Mouse (Mus musculus) hindbrain, embryonic 11.5 days (tissue): Measurements from ENCODE around the gene Kcnd1. TPM values are rescaled to one million over a fixed set of nuclear protein-coding genes. Genes with fewer than 3 reads are reported as not detected.
"Not testable (repeated sequence)": the region's sequence is repeated elsewhere in the genome, so short reads cannot be mapped to it uniquely, and the experiment has no call there.

Experiments
- ATAC-seq: fragments of 200-750 bp; cut with Nextera tagmentation; 2 replicates; pipeline ENCODE4 v1.8.0; 2017; ENCODE audit warnings: mild to moderate bottlenecking, moderate TSS enrichment, moderate library complexity; ENCODE audit not compliant: low FRiP score
- DNase-seq: peaks from one replicate; pipeline ENCODE4 v3.0.0-alpha.2; 2015; ENCODE audit warnings: low spot score
- H3K27ac ChIP-seq: fragments of 300-500 bp; sonication (generic); 2 replicates; pipeline ENCODE4 v1.5.1; 2014; ENCODE audit warnings: mild to moderate bottlenecking, low read depth, low read length
- H3K27me3 ChIP-seq: fragments of 300-500 bp; sonication (generic); 2 replicates; pipeline ENCODE4 v1.6.1; 2014; ENCODE audit warnings: mild to moderate bottlenecking, low read length, moderate library complexity, mixed read lengths; ENCODE audit not compliant: control insufficient read depth, insufficient read depth
- H3K36me3 ChIP-seq: fragments of 300-500 bp; sonication (generic); 2 replicates; pipeline ENCODE4 v1.6.1; 2014; ENCODE audit warnings: mild to moderate bottlenecking, low read length, moderate library complexity, mixed read lengths; ENCODE audit not compliant: control insufficient read depth, insufficient read depth
- H3K4me1 ChIP-seq: fragments of 300-500 bp; sonication (generic); replicated peaks from 2 replicates; pipeline ENCODE4 v1.6.1; 2014; ENCODE audit warnings: low read length, mixed read lengths; ENCODE audit not compliant: control insufficient read depth, insufficient read depth
- H3K4me2 ChIP-seq: fragments of 300-500 bp; sonication (generic); replicated peaks from 2 replicates; pipeline ENCODE4 v1.6.1; 2014; ENCODE audit warnings: mild to moderate bottlenecking, low read depth, low read length
- H3K4me3 ChIP-seq: fragments of 300-500 bp; sonication (generic); 2 replicates; pipeline ENCODE4 v1.5.1; 2014; ENCODE audit warnings: low read depth, low read length
- H3K9ac ChIP-seq: fragments of 300-500 bp; sonication (generic); 2 replicates; pipeline ENCODE4 v1.6.1; 2014; ENCODE audit warnings: low read depth, low read length
- H3K9me3 ChIP-seq: fragments of 300-500 bp; sonication (generic); 2 replicates; pipeline ENCODE4 v1.6.1; 2016; ENCODE audit warnings: low read length; ENCODE audit not compliant: control insufficient read depth
- WGBS: fragments of 180-500 bp; shearing (Covaris S2); extraction: QIAGEN DNeasy Blood & Tissue Kit; methylation state at CpG from one replicate; pipeline ENCODE4 v1.1.7; 2014; 5-methylcytosine and 5-hydroxymethylcytosine counted together
- polyA plus RNA-seq: library from polyadenylated mRNA; unstranded; fragments of >200 nt; fragmentation: Nextera tagmentation; extraction: Ambion mirVana; gene quantifications from 2 replicates; pipeline ENCODE4 v1.2.1, GENCODE M21; 2014

Gene Kcnd1
- polyA plus RNA-seq, 1 experiment from 2014 or later, result 1.6 TPM

- Histone ChIP-seq H3K4me3 (peak within 1 kb of the TSS; percentile 51), H3K4me1 (no peaks in the 10 kb centered on the region), H3K9ac (peak within 1 kb of the TSS; percentile 58), H3K9me3 (no peaks in the 10 kb centered on the region), H3K36me3 (no peaks in the 10 kb centered on the region), H3K4me2 (peak within 1 kb of the TSS; percentile 27), H3K27ac (no peak within 1 kb of the TSS), H3K27me3 (no peaks in the 10 kb centered on the region)
- ATAC-seq, result peak; percentile 93
- peak; percentile 77 for DNase-seq
- 12% methylated on average over 24 of the region's 24 CpGs for WGBS
Observed at GRCm38 (mm10) chrX:7789542-7790136, 32.5 kb upstream of the Kcnd1 start, which contains the start of gene Gripap1. TSS of gene Gripap1 (plus strand) at chrX:7789765.

DNA sequence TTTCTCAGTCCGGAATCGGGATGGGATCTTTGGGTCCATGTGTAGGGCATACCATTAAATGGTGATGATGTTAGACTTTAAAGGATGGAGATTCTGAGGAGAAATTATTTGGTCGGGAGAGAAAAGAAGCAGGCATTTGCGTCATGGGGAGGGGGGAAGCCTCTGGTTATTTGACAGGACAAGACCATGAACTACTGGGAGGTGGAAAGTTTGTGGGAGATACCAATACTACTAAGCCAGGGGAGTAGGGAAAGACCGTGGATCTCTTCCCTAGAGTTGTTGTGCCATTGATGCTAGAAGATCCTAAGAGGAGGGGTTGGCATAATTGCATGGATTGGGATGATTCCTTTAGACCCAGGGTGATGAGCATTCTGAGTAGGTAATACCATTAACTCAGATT lies 31.8 kb upstream of the Kcnd1 start:
- H3K9me3 ChIP-seq, result no peaks in the 10 kb centered on the region
- no peaks in the 10 kb centered on the region for H3K4me1 ChIP-seq
- peak overlapping the region; percentile 58 for H3K9ac ChIP-seq
- peak overlapping the region; percentile 51 for H3K4me3 ChIP-seq
- WGBS, result 31% methylated on average over 5 of the region's 5 CpGs
- ATAC-seq, result peak; percentile 30; the same call in 1 of the 2 replicates
- H3K36me3 ChIP-seq, result no peaks in the 10 kb centered on the region
- no peak overlapping the region for H3K27ac ChIP-seq
- DNase-seq, result no peak
- H3K27me3 ChIP-seq, result no peaks in the 10 kb centered on the region
- H3K4me2 ChIP-seq, result peak overlapping the region; percentile 27

GRCm38 (mm10) chrX:7793361-7793760 lies 28.7 kb upstream of the Kcnd1 start:
- Histone ChIP-seq H3K27ac (no peak overlapping the region), H3K9me3 (no peaks in the 10 kb centered on the region), H3K36me3 (no peaks in the 10 kb centered on the region), H3K4me1 (no peaks in the 10 kb centered on the region), H3K9ac (no peak overlapping the region), H3K4me2 (no peak overlapping the region), H3K27me3 (no peaks in the 10 kb centered on the region), H3K4me3 (no peak overlapping the region)
- DNase-seq, result peak; percentile 19
- 42% methylated on average over 3 of the region's 3 CpGs for WGBS
- no peak for ATAC-seq

- H3K4me1 ChIP-seq, result no peaks in the 10 kb centered on the region
- no peak overlapping the region for H3K4me2 ChIP-seq
- H3K4me3 ChIP-seq, result no peak overlapping the region
- no peaks in the 10 kb centered on the region for H3K27me3 ChIP-seq
- no peaks in the 10 kb centered on the region for H3K36me3 ChIP-seq
- DNase-seq (peak; percentile 36), ATAC-seq (no peak)
- H3K9me3 ChIP-seq, result no peaks in the 10 kb centered on the region
- 41% methylated on average over 7 of the region's 7 CpGs for WGBS
- H3K27ac ChIP-seq, result no peak overlapping the region
- H3K9ac ChIP-seq, result no peak overlapping the region
Observed at GRCm38 (mm10) chrX:7795016-7795415, 27.1 kb upstream of the Kcnd1 start.

DNA sequence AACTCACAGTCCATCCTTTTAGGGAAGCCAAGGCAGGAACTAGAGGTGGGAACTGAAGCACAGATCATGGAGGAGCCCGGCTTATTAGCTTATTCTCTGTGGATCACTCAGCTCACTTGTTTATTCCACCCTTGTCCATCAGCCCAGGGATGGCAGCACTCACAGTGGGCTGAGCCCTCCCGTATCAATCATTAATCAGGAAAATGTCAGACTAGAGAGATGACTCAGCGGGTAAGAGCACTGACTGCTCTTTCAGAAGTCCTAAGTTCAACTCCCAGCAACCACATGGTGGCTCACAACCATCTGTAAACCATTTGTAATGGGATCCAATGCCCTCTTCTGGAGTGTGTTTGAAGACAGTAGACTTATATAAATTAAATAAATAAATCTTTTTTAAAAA lies 24.8 kb upstream of the Kcnd1 start:
- no peaks in the 10 kb centered on the region for H3K4me1 ChIP-seq
- H3K9me3 ChIP-seq, result no peaks in the 10 kb centered on the region
- no peak overlapping the region for H3K27ac ChIP-seq
- ATAC-seq (no peak), DNase-seq (no peak)
- H3K27me3 ChIP-seq, result no peaks in the 10 kb centered on the region
- H3K4me2 ChIP-seq, result no peak overlapping the region
- H3K36me3 ChIP-seq, result no peaks in the 10 kb centered on the region
- no peak overlapping the region for H3K9ac ChIP-seq
- H3K4me3 ChIP-seq, result no peak overlapping the region
- WGBS, result 88% methylated on average over 3 of the region's 3 CpGs

GRCm38 (mm10) chrX:7802157-7802556 lies 19.9 kb upstream of the Kcnd1 start:
- not testable (repeated sequence) for DNase-seq, H3K9ac ChIP-seq, H3K27ac ChIP-seq, H3K4me3 ChIP-seq, ATAC-seq, H3K36me3 ChIP-seq, H3K4me1 ChIP-seq, H3K27me3 ChIP-seq, H3K9me3 ChIP-seq, H3K4me2 ChIP-seq
- 89% methylated on average over 2 of the region's 2 CpGs for WGBS

DNA sequence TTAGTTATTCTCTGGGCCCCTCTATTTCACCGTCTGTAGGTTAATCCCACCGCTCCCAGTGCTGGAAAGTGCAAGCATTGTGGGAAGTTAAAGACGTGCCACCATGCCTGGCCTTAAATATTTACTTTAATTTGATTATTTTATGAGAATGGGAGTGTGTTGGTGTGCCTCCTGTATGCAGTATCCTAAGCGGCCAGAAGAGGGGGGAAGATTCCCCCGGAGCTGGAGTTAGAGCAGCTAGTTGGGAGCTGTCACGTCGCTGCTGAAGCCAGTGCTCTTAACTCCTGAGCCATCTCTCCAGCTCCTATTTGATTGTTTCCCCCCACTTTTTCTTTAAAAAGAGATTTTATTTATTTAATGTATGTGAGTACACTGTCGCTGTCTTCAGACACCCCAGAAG lies 7.1 kb upstream of the Kcnd1 start:
- not testable (repeated sequence) for ATAC-seq

GRCm38 (mm10) chrX:7837146-7837545 lies 15.1 kb downstream of the Kcnd1 start:
- ATAC-seq, result no peak
- no peak overlapping the region for H3K4me3 ChIP-seq
- WGBS, result 78% methylated on average over 1 of the region's 1 CpGs
- no peak overlapping the region for H3K27ac ChIP-seq
- H3K36me3 ChIP-seq, result no peaks in the 10 kb centered on the region
- DNase-seq, result no peak
- no peaks in the 10 kb centered on the region for H3K9me3 ChIP-seq
- no peak overlapping the region for H3K9ac ChIP-seq
- H3K4me2 ChIP-seq, result no peak overlapping the region
- H3K27me3 ChIP-seq, result no peaks in the 10 kb centered on the region
- H3K4me1 ChIP-seq, result no peaks in the 10 kb centered on the region

More for the DNA sequence above, 7.1 kb upstream of the Kcnd1 start:
- DNase-seq, result peak; percentile 10
- H3K27me3 ChIP-seq, H3K27ac ChIP-seq, H3K9ac ChIP-seq, H3K36me3 ChIP-seq, H3K4me3 ChIP-seq, H3K4me2 ChIP-seq, H3K9me3 ChIP-seq, H3K4me1 ChIP-seq: not testable (repeated sequence)
- WGBS, result 53% methylated on average over 8 of the region's 8 CpGs

- Histone ChIP-seq H3K4me1 (0 out of 2 replicates have a peak, but pooled peaks cover 2% of the 10 kb centered on the region), H3K27ac (no peak overlapping the region), H3K4me2 (peak overlapping the region; percentile 25; the same call in 1 of the 2 replicates), H3K4me3 (no peak overlapping the region; the same call in 1 of the 2 replicates), H3K9me3 (no peaks in the 10 kb centered on the region), H3K27me3 (no peaks in the 10 kb centered on the region), H3K9ac (no peak overlapping the region), H3K36me3 (no peaks in the 10 kb centered on the region)
- WGBS, result 13% methylated on average over 7 of the region's 7 CpGs
- ATAC-seq (no peak), DNase-seq (no peak)
Observed at GRCm38 (mm10) chrX:7840842-7841162, 18.7 kb downstream of the Kcnd1 start.
